Mouse (Mus musculus) ZHBTc4 (cell line): ENCODE data around the gene Cyp2j13.
A peak's percentile ranks its signal among the peaks of the same experiment; 100 is the strongest.

Experiments
- DNase-seq: peaks from one replicate; pipeline ENCODE4 v3.0.0-alpha.2; 2011; ENCODE audit warnings: low read depth, low spot score

Gene Cyp2j13

DNA sequence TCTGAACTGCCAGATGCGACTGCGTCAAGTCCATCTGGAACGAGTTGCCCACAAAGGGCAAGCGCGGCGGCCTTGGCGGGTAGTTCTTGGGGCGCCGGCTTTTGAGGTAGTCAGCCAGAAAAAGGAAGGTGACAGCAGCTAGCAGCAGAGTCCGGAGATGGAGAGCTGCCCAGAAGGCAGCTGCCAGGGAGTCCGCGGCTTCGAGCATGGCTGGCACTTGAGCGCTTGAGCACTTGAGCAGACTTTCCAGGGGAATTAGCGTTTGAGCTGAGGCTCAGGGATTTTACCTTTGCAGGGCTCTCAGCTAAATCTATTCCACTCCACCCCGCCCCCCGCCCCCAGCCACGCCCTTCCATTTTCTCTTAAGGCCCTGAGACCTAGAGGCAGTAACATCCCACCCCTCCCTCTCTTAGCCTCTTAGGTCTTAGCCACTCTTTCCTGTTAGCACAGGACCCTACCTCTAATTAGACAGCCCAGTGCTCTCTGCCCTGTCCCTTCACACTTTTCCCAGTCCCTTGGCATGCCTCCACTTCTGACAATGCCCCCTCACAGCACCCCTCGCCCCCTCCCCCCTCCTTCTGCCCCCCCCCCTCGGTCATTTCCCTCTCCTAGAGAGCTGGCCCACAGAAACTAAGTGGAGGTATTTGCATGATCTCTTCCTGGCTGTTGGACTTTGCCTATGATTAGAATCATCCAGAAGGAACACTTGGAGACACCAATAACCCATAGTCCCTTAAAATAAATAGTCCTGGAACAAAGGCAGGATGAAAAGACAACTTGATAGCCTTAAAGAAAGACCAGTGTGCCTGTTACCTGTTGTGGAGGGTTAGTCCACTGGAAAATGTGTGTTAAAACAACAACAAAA lies at the start of gene Cyp2j13:
Gene Cyp2j13 (minus strand): TSS at position 286 of the 865 bp plus-strand sequence.
- peak; percentile 51 for DNase-seq

DNA sequence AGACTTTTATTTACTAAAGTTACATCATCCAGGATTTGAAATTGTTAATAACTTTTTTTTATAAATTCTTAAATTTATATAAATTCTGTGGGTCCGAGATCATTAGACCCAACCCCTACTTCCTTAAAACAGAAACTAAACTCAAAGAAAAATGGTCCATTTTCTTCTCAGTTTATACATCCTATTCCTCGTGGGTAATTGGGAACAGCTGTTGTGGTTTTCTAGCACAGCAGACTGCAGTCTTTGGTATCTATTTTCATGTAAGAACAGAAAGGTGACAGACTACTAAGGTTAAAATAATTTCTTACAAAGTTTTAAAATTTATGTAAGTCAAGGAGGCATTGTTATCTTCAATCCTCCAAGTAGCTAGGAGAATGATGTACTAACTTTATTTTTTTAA lies 19.5 kb upstream of the Cyp2j13 start:
- DNase-seq = no peak

DNA sequence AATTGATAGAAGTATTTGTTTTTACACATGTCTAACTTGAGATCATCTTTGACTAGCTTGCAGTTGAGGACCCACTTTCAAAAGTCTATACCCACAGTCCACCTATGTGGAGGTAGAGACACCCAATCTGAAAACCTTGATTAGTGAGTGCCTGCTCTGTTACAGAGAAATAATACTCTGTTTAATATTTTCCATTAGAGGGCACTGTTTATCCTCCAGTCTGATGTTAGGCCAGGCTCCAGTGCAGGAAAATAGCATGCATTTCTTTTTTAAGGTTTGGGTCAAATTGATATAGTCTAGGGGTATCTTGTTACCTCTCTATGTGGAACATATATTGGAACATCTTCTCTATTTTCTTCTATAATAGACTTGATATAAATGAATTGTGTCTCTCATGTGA lies 14.5 kb upstream of the Cyp2j13 start:
- no peak for DNase-seq

DNA sequence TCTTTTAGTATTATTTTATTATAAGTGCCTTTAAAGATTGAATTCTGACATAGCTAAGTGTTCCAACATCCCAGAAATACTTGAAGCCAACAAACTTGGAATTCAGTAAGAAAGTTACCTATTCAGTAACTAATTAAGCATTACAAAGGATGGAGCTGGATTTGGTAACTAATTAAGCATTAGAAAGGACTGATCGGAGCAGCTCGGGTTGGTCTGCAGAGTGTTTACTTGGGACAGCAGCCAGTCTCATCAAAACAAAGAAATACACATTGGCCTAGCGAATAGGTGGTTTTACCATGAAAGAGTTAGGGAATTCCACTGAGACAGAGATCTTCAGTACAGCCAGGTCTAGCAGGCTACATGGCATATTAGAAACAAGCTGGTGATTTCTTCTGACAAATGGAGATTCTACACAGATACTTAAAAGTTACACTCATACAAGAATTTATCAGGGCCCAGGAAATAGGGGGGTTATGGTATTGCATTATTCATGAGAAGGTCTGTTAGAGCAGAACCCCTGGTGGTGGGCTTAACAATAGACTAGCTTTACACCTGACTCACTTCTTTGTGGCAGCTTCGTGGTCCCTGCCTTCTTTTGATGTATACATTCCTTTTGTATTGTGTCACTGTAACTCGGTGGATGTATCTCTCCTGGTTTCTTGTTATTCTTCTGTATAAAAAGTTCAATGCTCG lies 12.2 kb upstream of the Cyp2j13 start:
- peak; percentile 80 for DNase-seq

DNA sequence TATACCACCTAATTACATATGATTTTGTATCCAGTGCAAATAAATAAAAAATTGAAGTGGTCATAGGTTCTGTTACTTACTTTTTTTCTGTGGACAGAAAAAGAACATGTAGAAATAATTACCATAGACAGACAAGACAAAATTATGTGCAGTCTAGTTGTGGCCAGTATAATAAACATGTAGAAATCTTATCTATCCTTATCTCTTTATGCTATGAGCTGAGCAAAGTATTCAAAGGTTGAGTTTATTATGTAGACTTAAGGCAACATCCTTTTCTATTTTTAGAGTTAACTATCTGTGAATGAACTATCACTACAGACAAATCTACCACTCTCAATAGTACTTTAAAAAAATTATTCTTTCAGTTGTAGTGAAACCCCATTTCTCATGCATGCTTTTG lies 962 bp upstream of the Cyp2j13 start:
- no peak for DNase-seq

DNA sequence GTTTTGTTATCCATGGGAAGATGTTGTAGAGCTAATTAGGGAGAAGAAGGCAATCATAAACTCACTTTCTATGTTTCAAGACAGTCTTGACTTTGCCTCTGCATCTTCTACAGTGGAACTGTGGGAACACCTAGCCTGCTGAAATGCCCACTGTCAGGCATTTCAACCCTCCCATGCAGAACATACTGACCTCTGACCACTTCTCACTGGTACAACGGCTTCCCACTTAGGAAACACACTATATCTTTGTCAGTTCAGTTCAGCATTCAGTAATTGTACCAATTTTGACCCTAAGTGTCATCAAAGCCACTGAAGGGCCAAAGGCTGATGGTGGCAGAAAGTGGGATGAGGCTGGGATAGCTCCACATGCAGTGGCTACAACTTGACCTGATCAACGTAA lies 15.3 kb downstream of the Cyp2j13 start:
- DNase-seq = no peak

DNA sequence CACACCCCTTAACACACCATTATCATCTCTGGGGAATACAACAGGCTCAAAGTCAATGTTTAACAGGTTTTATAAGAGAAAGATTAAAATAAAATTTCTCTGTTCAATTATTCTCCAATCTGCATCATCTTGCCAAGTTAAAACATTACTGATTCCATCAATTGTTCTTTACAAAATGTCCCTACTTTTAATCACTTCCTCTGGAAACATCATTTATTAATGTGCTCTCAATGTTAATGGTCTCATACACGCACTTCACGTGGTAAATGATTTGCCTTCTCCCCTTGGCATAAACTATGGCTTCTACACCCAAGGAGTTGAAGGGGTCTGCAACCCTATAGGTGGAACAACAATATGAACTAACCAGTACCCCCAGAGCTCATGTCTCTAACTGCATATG lies 17.2 kb downstream of the Cyp2j13 start:
- no peak for DNase-seq

DNA sequence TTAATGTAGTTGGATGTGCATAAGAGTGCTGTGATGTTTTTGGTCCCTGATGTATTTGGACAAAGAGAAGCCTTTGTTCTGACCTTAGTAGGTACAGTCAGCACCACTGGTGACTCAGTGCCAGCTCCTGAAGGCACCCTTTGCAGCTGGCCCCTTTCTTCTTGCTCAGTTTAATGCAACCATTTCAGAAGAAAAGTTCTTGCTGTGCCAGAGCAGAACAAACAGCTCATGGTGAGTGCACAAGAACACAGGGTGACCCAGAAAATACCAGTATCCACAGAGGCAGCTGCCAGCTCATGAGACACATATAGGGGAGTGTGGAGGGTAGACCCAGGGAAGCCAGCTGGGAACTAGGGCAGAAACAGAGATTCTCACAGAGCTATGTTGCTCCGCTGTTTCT lies 48.9 kb downstream of the Cyp2j13 start:
- DNase-seq = no peak

DNA sequence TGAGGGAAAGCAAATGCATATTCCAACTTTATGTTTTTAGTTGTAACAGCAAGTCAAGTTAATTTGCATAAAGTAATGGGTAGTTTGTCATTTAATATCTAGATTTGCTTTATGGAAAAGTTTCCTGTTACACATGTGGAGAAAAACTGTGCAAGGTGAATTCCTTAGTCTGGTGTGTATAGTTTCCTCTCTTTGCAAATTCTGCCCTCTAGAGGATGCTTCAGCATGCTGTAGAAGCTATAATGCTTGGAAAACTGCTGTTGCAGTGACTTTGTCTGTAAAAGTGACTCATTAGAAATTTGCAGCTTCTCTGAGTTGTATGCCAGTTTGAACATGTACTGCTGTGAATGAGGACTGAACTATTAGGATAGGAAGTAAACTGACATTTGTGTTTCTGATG lies 54.5 kb downstream of the Cyp2j13 start:
- DNase-seq = peak; percentile 19

DNA sequence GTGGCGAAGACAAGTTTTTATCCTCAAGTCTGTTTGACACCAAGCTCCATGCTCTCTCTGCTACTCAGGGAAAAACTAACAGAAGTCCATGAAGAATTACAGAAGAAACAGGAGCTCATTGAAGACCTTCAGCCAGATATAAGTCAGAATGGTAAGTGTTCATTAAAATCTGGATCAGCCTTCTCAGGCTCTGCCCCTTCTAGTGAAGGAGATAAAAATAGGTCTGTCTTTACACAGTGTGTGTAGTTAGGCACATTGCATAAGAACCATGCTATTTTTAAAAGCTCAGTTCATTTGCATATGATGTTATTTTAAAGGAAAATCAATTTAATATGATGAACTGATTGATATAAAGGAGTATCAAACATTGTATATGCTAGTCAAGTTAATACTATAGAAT lies 60.5 kb downstream of the Cyp2j13 start:
- no peak for DNase-seq

DNA sequence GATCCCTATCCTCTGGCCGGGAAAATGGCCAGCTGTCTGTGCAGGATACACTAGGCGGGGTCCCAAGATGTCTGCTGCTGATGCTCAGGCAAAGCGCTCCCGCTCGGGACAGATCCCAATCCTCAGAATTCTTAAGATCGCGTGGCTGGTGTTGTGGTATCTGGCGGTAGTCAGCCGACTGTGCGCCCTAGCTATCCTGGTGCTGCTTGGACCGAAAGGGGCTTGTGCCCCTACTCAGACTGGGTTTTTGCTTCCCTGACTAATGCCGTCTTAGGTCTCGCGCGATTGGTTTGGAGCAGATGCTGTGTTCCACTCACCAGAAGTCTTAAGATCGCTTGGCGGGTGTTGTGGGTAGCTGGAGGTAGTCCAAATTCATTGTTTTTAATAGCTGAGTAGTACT lies 95.1 kb downstream of the Cyp2j13 start:
- peak; percentile 76 for DNase-seq
